Mouse (Mus musculus) embryonic facial prominence, embryonic 10.5 days (tissue): Measurements from ENCODE around the gene Kmt2d. TPM values are rescaled to one million over a fixed set of nuclear protein-coding genes. Genes with fewer than 3 reads are reported as not detected.
"Not testable (repeated sequence)": the region's sequence is repeated elsewhere in the genome, so short reads cannot be mapped to it uniquely, and the experiment has no call there.

ENCODE experiments used
- DNase-seq: peaks from one replicate; pipeline ENCODE4 v3.0.0-alpha.2; 2017; ENCODE audit warnings: low spot score
- H3K27ac ChIP-seq: fragments of 300-500 bp; sonication (generic); replicated peaks from 2 replicates; pipeline ENCODE4 v1.5.1; 2016; ENCODE audit warnings: mild to moderate bottlenecking
- H3K27me3 ChIP-seq: fragments of 300-500 bp; sonication (generic); replicated peaks from 2 replicates; pipeline ENCODE4 v1.6.1; 2016; ENCODE audit warnings: low read depth, mild to moderate bottlenecking; ENCODE audit not compliant: poor library complexity, severe bottlenecking
- H3K36me3 ChIP-seq: fragments of 300-500 bp; sonication (generic); replicated peaks from 2 replicates; pipeline ENCODE4 v1.6.1; 2016; ENCODE audit warnings: mild to moderate bottlenecking, moderate library complexity
- H3K4me1 ChIP-seq: fragments of 300-500 bp; sonication (generic); 2 replicates; pipeline ENCODE4 v1.6.1; 2016
- H3K4me3 ChIP-seq: fragments of 300-500 bp; sonication (generic); 2 replicates; pipeline ENCODE4 v1.5.1; 2016; ENCODE audit warnings: mild to moderate bottlenecking, moderate library complexity
- H3K9me3 ChIP-seq: fragments of 300-500 bp; sonication (generic); 2 replicates; pipeline ENCODE4 v1.6.1; 2016; ENCODE audit warnings: mild to moderate bottlenecking
- WGBS: fragments of 180-500 bp; shearing (Covaris S2); methylation state at CpG from one replicate; pipeline ENCODE4 v1.1.7; 2016; 5-methylcytosine and 5-hydroxymethylcytosine counted together
- polyA plus RNA-seq: library from polyadenylated mRNA; unstranded; fragments of >200 nt; fragmentation: Nextera tagmentation; extraction: Ambion mirVana; gene quantifications from 2 replicates; pipeline ENCODE4 v1.2.1, GENCODE M21; 2016

Gene Kmt2d
- polyA plus RNA-seq, 1 experiment from 2014 or later: 12.1 TPM

- DNase-seq: peak; percentile 98
- Histone ChIP-seq H3K4me3 (peak within 1 kb of the TSS; percentile 87), H3K36me3 (peaks cover 46% of the 10 kb centered on the region), H3K4me1 (peaks cover 24% of the 10 kb centered on the region), H3K27me3 (no peaks in the 10 kb centered on the region), H3K27ac (peak within 1 kb of the TSS; percentile 92), H3K9me3 (no peaks in the 10 kb centered on the region)
- under 1% methylated on average over 66 of the region's 66 CpGs for WGBS
These were observed 40.0 kb downstream of the Kmt2d start, which contains the start of gene Prkag1 for GRCm38 (mm10) chr15:98830736-98831683. Gene Prkag1, minus strand, starts transcription at chr15:98831521.

- Histone ChIP-seq H3K27me3 (no peaks in the 10 kb centered on the region), H3K36me3 (peaks cover 43% of the 10 kb centered on the region), H3K4me3 (no peak overlapping the region), H3K27ac (no peak overlapping the region), H3K4me1 (peaks cover 21% of the 10 kb centered on the region), H3K9me3 (no peaks in the 10 kb centered on the region)
- 92% methylated on average over 7 of the region's 7 CpGs for WGBS
- no peak for DNase-seq
These were observed 43.4 kb downstream of the Kmt2d start for GRCm38 (mm10) chr15:98827611-98828011.

- Histone ChIP-seq H3K27me3 (no peaks in the 10 kb centered on the region), H3K9me3 (no peaks in the 10 kb centered on the region), H3K4me3 (no peak overlapping the region), H3K27ac (no peak overlapping the region), H3K4me1 (no peaks in the 10 kb centered on the region), H3K36me3 (peaks cover 68% of the 10 kb centered on the region)
- no peak for DNase-seq
- WGBS: 75% methylated on average over 3 of the region's 3 CpGs
These were observed 47.6 kb downstream of the Kmt2d start for GRCm38 (mm10) chr15:98823434-98823833.

GRCm38 (mm10) chr15:98822147-98822546 is 48.9 kb downstream of the Kmt2d start:
- Histone ChIP-seq H3K27ac (no peak overlapping the region), H3K36me3 (peaks cover 67% of the 10 kb centered on the region), H3K4me3 (no peak overlapping the region), H3K4me1 (no peaks in the 10 kb centered on the region), H3K9me3 (no peaks in the 10 kb centered on the region), H3K27me3 (no peaks in the 10 kb centered on the region)
- DNase-seq: no peak
- WGBS: 90% methylated on average over 5 of the region's 5 CpGs

GRCm38 (mm10) chr15:98821403-98821802 is 49.6 kb downstream of the Kmt2d start:
- Histone ChIP-seq H3K27me3 (no peaks in the 10 kb centered on the region), H3K27ac (no peak overlapping the region), H3K9me3 (no peaks in the 10 kb centered on the region), H3K4me3 (no peak overlapping the region), H3K4me1 (no peaks in the 10 kb centered on the region), H3K36me3 (peaks cover 73% of the 10 kb centered on the region)
- peak; percentile 30 for DNase-seq
- WGBS: 30% methylated on average over 10 of the region's 10 CpGs

GRCm38 (mm10) chr15:98820937-98821336 is 50.1 kb downstream of the Kmt2d start:
- Histone ChIP-seq H3K36me3 (peaks cover 74% of the 10 kb centered on the region), H3K27ac (no peak overlapping the region), H3K4me3 (no peak overlapping the region), H3K27me3 (no peaks in the 10 kb centered on the region), H3K9me3 (no peaks in the 10 kb centered on the region), H3K4me1 (no peaks in the 10 kb centered on the region)
- WGBS: 86% methylated on average over 4 of the region's 4 CpGs
- DNase-seq: no peak

- Histone ChIP-seq H3K9me3 (no peaks in the 10 kb centered on the region), H3K4me3 (no peak overlapping the region), H3K27me3 (no peaks in the 10 kb centered on the region), H3K4me1 (no peaks in the 10 kb centered on the region), H3K36me3 (peaks cover 74% of the 10 kb centered on the region), H3K27ac (no peak overlapping the region)
- 92% methylated on average over 7 of the region's 7 CpGs for WGBS
- DNase-seq: no peak
These were observed 52.8 kb downstream of the Kmt2d start for GRCm38 (mm10) chr15:98818171-98818570.

GRCm38 (mm10) chr15:98812741-98813424 is 58.1 kb downstream of the Kmt2d start:
- no peak overlapping the region for H3K4me3 ChIP-seq
- peaks cover 33% of the 10 kb centered on the region for H3K27me3 ChIP-seq
- WGBS: 86% methylated on average over 20 of the region's 20 CpGs
- DNase-seq: no peak
- H3K9me3 ChIP-seq: no peaks in the 10 kb centered on the region
- peaks cover 18% of the 10 kb centered on the region for H3K4me1 ChIP-seq
- no peak overlapping the region for H3K27ac ChIP-seq
- peaks cover 59% of the 10 kb centered on the region for H3K36me3 ChIP-seq

- WGBS: 76% methylated on average over 6 of the region's 6 CpGs
- H3K9me3 ChIP-seq, H3K27ac ChIP-seq, H3K4me3 ChIP-seq, DNase-seq: not testable (repeated sequence)
- Histone ChIP-seq H3K36me3 (peaks cover 44% of the 10 kb centered on the region), H3K4me1 (peaks cover 45% of the 10 kb centered on the region), H3K27me3 (peaks cover 60% of the 10 kb centered on the region)
These were observed 60.8 kb downstream of the Kmt2d start for GRCm38 (mm10) chr15:98810212-98810611.

- Histone ChIP-seq H3K9me3 (no peaks in the 10 kb centered on the region), H3K36me3 (peaks cover 37% of the 10 kb centered on the region), H3K27ac (no peak within 1 kb of the TSS), H3K27me3 (peaks cover 68% of the 10 kb centered on the region), H3K4me1 (peaks cover 52% of the 10 kb centered on the region), H3K4me3 (peak within 1 kb of the TSS; percentile 62)
- DNase-seq: no peak
- 29% methylated on average over 3 of the region's 3 CpGs for WGBS
These were observed 61.6 kb downstream of the Kmt2d start, which contains the start of gene Ddn for GRCm38 (mm10) chr15:98809390-98809789. Gene Ddn, minus strand, starts transcription at chr15:98809490.

GRCm38 (mm10) chr15:98808651-98809134 is 62.3 kb downstream of the Kmt2d start:
- H3K9me3 ChIP-seq: no peaks in the 10 kb centered on the region
- H3K27me3 ChIP-seq: peaks cover 75% of the 10 kb centered on the region
- H3K27ac ChIP-seq: no peak overlapping the region
- H3K4me3 ChIP-seq: peak overlapping the region; percentile 62; the same call in 1 of the 2 replicates
- WGBS: 17% methylated on average over 6 of the region's 6 CpGs
- no peak for DNase-seq
- H3K4me1 ChIP-seq: peaks cover 58% of the 10 kb centered on the region
- peaks cover 30% of the 10 kb centered on the region for H3K36me3 ChIP-seq

- Histone ChIP-seq H3K4me3 (peak overlapping the region; percentile 62), H3K36me3 (peaks cover 24% of the 10 kb centered on the region), H3K27me3 (peaks cover 82% of the 10 kb centered on the region), H3K4me1 (peaks cover 64% of the 10 kb centered on the region), H3K9me3 (no peaks in the 10 kb centered on the region), H3K27ac (no peak overlapping the region)
- 2% methylated on average over 34 of the region's 34 CpGs for WGBS
- DNase-seq: peak; percentile 41
These were observed 62.9 kb downstream of the Kmt2d start for GRCm38 (mm10) chr15:98807895-98808650.
